8 mouse cellular contexts compared by ENCODE assay signal in the genomic region with DNA sequence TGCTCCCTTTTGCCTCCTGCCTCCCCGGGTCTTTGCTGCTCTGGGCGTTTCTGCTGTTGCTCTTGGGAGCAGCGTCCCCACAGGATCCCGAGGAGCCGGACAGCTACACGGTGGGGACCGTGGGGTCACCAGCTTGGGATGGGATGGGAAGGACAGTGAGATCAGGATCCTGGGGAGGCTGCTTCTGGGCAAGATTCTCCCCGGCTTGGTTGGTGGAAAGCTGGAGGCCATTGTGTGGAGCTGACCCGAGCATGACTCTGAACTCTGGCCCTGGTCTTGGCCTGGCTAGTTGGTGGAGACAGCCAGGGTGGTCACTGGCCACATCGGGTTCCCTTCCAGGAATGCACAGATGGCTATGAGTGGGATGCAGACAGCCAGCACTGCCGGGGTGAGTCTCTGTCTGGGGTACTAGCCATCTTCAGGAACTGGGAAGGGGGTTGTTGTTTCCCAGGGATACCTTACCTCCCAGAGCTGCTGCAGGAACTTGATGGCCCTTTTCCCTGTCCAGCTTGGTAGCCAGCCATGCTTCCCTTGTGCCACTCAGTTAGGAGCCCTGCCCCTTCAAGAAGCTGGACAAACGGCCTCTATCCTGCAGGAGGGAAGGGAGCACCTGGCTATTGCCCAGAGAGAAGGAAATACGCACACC. TPM values are rescaled to one million over a fixed set of nuclear protein-coding genes. Genes with fewer than 3 reads are reported as not detected.
DNase-seq lines count a peak whose midpoint lies in the region; ATAC-seq and TF ChIP-seq lines count a peak whose summit lies in the region.

No protein-coding gene starts in this region.

- no peak for TF ChIP-seq EP300 in ES-Bruce4 (IDR thresholded peaks at IDR 0.05; ENCODE audit: insufficient read depth, low read depth, low read length)
- TF ChIP-seq EP300 in stomach, postnatal 0 days (optimal IDR thresholded peaks at IDR 0.05) = no peak

- TF ChIP-seq POLR2A in ES-Bruce4 (IDR thresholded peaks at IDR 0.05; ENCODE audit: insufficient read depth, low read length) = no peak
- TF ChIP-seq POLR2A in limb, embryonic 14.5 days (IDR thresholded peaks at IDR 0.05; ENCODE audit: borderline replicate concordance, extremely low read depth, insufficient read depth, insufficient read length) = no peak

- no peak for ATAC-seq in forebrain, embryonic 12.5 days (ENCODE audit: low FRiP score)
- ATAC-seq in limb, embryonic 14.5 days (ENCODE audit: low FRiP score, low read depth) = no peak; the same call in 1 of the 2 replicates
- ATAC-seq in stomach, postnatal 0 days (ENCODE audit: low FRiP score, low TSS enrichment) = no peak

- no peak overlapping the region for H3K27ac ChIP-seq in ES-Bruce4 (ENCODE audit: insufficient read depth, low read length)
- H3K27ac ChIP-seq in forebrain, embryonic 12.5 days = 0 out of 2 replicates have a peak overlapping the region, but pooled peaks have one; percentile 66
- peak overlapping the region; percentile 90 for H3K27ac ChIP-seq in limb, embryonic 14.5 days (replicated peaks; ENCODE audit: low read depth, low read length)
- peak overlapping the region; percentile 82 for H3K27ac ChIP-seq in stomach, postnatal 0 days (replicated peaks)

- H3K9me3 ChIP-seq in ES-Bruce4 (replicated peaks; ENCODE audit: control insufficient read depth, insufficient read depth, low read length, poor library complexity, severe bottlenecking) = no peaks in the 10 kb centered on the region
- H3K9me3 ChIP-seq in forebrain, embryonic 12.5 days = no peaks in the 10 kb centered on the region
- no peaks in the 10 kb centered on the region for H3K9me3 ChIP-seq in limb, embryonic 14.5 days (ENCODE audit: control insufficient read depth, low read length)
- no peaks in the 10 kb centered on the region for H3K9me3 ChIP-seq in stomach, postnatal 0 days (ENCODE audit: control insufficient read depth, low read length)

- peak overlapping the region; percentile 58 for H3K4me3 ChIP-seq in ES-Bruce4 (ENCODE audit: low read depth, low read length)
- peak overlapping the region; percentile 65 for H3K4me3 ChIP-seq in forebrain, embryonic 12.5 days (replicated peaks)
- H3K4me3 ChIP-seq in limb, embryonic 14.5 days (replicated peaks; ENCODE audit: low read length) = peak overlapping the region; percentile 70
- H3K4me3 ChIP-seq in stomach, postnatal 0 days (ENCODE audit: low read depth, low read length) = peak overlapping the region; percentile 63

- peak overlapping the region; percentile 97 for H3K4me2 ChIP-seq in forebrain, embryonic 12.5 days
- peak overlapping the region; percentile 85 for H3K4me2 ChIP-seq in limb, embryonic 14.5 days (replicated peaks; ENCODE audit: low read depth, low read length, severe bottlenecking)
- H3K4me2 ChIP-seq in stomach, postnatal 0 days (replicated peaks; ENCODE audit: low read depth) = peak overlapping the region; percentile 91

- WGBS in forebrain, embryonic 12.5 days = 26% methylated on average over 13 of the region's 13 CpGs
- 8% methylated on average over 12 of the region's 13 CpGs for WGBS in limb, embryonic 14.5 days
- 22% methylated on average over 13 of the region's 13 CpGs for WGBS in stomach, postnatal 0 days

- peak overlapping the region; percentile 65 for H3K9ac ChIP-seq in ES-Bruce4 (ENCODE audit: low read depth, poor library complexity, severe bottlenecking)
- H3K9ac ChIP-seq in forebrain, embryonic 12.5 days = peak overlapping the region; percentile 82
- H3K9ac ChIP-seq in limb, embryonic 14.5 days (ENCODE audit: low read depth, low read length, severe bottlenecking) = peak overlapping the region; percentile 84
- H3K9ac ChIP-seq in stomach, postnatal 0 days (ENCODE audit: low read length) = peak overlapping the region; percentile 76

- H3K4me1 ChIP-seq in ES-Bruce4 (ENCODE audit: control insufficient read depth, insufficient read depth, low read length) = no peaks in the 10 kb centered on the region
- peaks cover 31% of the 10 kb centered on the region for H3K4me1 ChIP-seq in forebrain, embryonic 12.5 days
- H3K4me1 ChIP-seq in limb, embryonic 14.5 days (ENCODE audit: control insufficient read depth, insufficient read depth, low read length) = peaks cover 16% of the 10 kb centered on the region
- no peaks in the 10 kb centered on the region; the same call in 1 of the 2 replicates for H3K4me1 ChIP-seq in stomach, postnatal 0 days (replicated peaks; ENCODE audit: control insufficient read depth, insufficient read depth)

- TF ChIP-seq CTCF in ES-Bruce4 (IDR thresholded peaks at IDR 0.05; ENCODE audit: low read depth, low read length) = no peak
- TF ChIP-seq CTCF in stomach, postnatal 0 days (IDR thresholded peaks at IDR 0.05; ENCODE audit: low read depth) = no peak

- peak; percentile 95 for DNase-seq in heart, adult 11 months
- DNase-seq in heart, adult 9 months (ENCODE audit: low spot score in 2 of 2) = no peak
- DNase-seq in limb, embryonic 14.5 days (ENCODE audit: low spot score) = no peak
- no peak for DNase-seq in stomach, postnatal 0 days (ENCODE audit: low spot score)
- DNase-seq in thymus, postnatal 25 days = no peak
- DNase-seq in c-Kit-positive CD71-positive TER-119-positive erythroid progenitor cells, embryonic 14.5 days (ENCODE audit: low spot score) = no peak

- no peaks in the 10 kb centered on the region for H3K36me3 ChIP-seq in ES-Bruce4 (ENCODE audit: control insufficient read depth, insufficient read depth, low read length, poor library complexity, severe bottlenecking)
- no peaks in the 10 kb centered on the region; the same call in 1 of the 2 replicates for H3K36me3 ChIP-seq in forebrain, embryonic 12.5 days (replicated peaks)
- H3K36me3 ChIP-seq in limb, embryonic 14.5 days (ENCODE audit: control insufficient read depth, insufficient read depth, low read length) = peaks cover 34% of the 10 kb centered on the region
- H3K36me3 ChIP-seq in stomach, postnatal 0 days (ENCODE audit: control insufficient read depth, insufficient read depth, low read length) = 0 out of 2 replicates have a peak, but pooled peaks cover 2% of the 10 kb centered on the region

- H3K27me3 ChIP-seq in ES-Bruce4 (ENCODE audit: control insufficient read depth, insufficient read depth, low read length, poor library complexity, severe bottlenecking) = no peaks in the 10 kb centered on the region
- no peaks in the 10 kb centered on the region for H3K27me3 ChIP-seq in forebrain, embryonic 12.5 days
- H3K27me3 ChIP-seq in limb, embryonic 14.5 days (ENCODE audit: control insufficient read depth, insufficient read depth, low read length) = no peaks in the 10 kb centered on the region
- no peaks in the 10 kb centered on the region for H3K27me3 ChIP-seq in stomach, postnatal 0 days (ENCODE audit: control insufficient read depth, insufficient read depth, low read length)

RNA-seq across cellular contexts. Expression of a gene that starts 1.4 kb away (rescaled TPM):
- polyA plus RNA-seq in ES-Bruce4 (2011; ENCODE audit: insufficient read depth, insufficient read length, low read depth, missing spikeins) = 21.5 and 24.6 TPM in 2 replicates
- polyA plus RNA-seq in forebrain, embryonic 12.5 days (2016; fragmentation: Nextera tagmentation; extraction: Ambion mirVana) = 40.2 and 41.9 TPM in 2 replicates
- polyA plus RNA-seq in limb, embryonic 14.5 days (2012; rRNA removed) = 239 and 314 TPM in 2 replicates
- 193 and 202 TPM in 2 replicates for polyA plus RNA-seq in limb, embryonic 14.5 days (2014; fragmentation: Nextera tagmentation; extraction: Ambion mirVana)
- 59.7 and 67.0 TPM in 2 replicates for polyA plus RNA-seq in stomach, postnatal 0 days (2015; fragmentation: Nextera tagmentation; extraction: Ambion mirVana)

RNA-seq across cellular contexts. Expression of a gene that starts 6.9 kb away (rescaled TPM):
- 1.2 and 1.6 TPM in 2 replicates for polyA plus RNA-seq in ES-Bruce4 (2011; ENCODE audit: insufficient read depth, insufficient read length, low read depth, missing spikeins)
- 3.1 and 3.7 TPM in 2 replicates for polyA plus RNA-seq in forebrain, embryonic 12.5 days (2016; fragmentation: Nextera tagmentation; extraction: Ambion mirVana)
- 0.33 and 0.56 TPM in 2 replicates for polyA plus RNA-seq in limb, embryonic 14.5 days (2012; rRNA removed)
- 0.96 and 1.2 TPM in 2 replicates for polyA plus RNA-seq in limb, embryonic 14.5 days (2014; fragmentation: Nextera tagmentation; extraction: Ambion mirVana)
- polyA plus RNA-seq in stomach, postnatal 0 days (2015; fragmentation: Nextera tagmentation; extraction: Ambion mirVana) = 0.29 and 0.50 TPM in 2 replicates

RNA-seq across cellular contexts. Expression of a gene that starts 13.0 kb away (rescaled TPM):
- 14.4 and 19.6 TPM in 2 replicates for polyA plus RNA-seq in ES-Bruce4 (2011; ENCODE audit: insufficient read depth, insufficient read length, low read depth, missing spikeins)
- 40.6 and 42.7 TPM in 2 replicates for polyA plus RNA-seq in forebrain, embryonic 12.5 days (2016; fragmentation: Nextera tagmentation; extraction: Ambion mirVana)
- 40.8 and 53.5 TPM in 2 replicates for polyA plus RNA-seq in limb, embryonic 14.5 days (2012; rRNA removed)
- polyA plus RNA-seq in limb, embryonic 14.5 days (2014; fragmentation: Nextera tagmentation; extraction: Ambion mirVana) = 33.9 and 38.7 TPM in 2 replicates
- 18.4 and 18.5 TPM in 2 replicates for polyA plus RNA-seq in stomach, postnatal 0 days (2015; fragmentation: Nextera tagmentation; extraction: Ambion mirVana)

RNA-seq across cellular contexts. Expression of a gene that starts 14.8 kb away (rescaled TPM):
- polyA plus RNA-seq in ES-Bruce4 (2011; ENCODE audit: insufficient read depth, insufficient read length, low read depth, missing spikeins) = 37.7 and 47.6 TPM in 2 replicates
- polyA plus RNA-seq in forebrain, embryonic 12.5 days (2016; fragmentation: Nextera tagmentation; extraction: Ambion mirVana) = 122 and 128 TPM in 2 replicates
- 139 and 171 TPM in 2 replicates for polyA plus RNA-seq in limb, embryonic 14.5 days (2012; rRNA removed)
- 113 and 118 TPM in 2 replicates for polyA plus RNA-seq in limb, embryonic 14.5 days (2014; fragmentation: Nextera tagmentation; extraction: Ambion mirVana)
- polyA plus RNA-seq in stomach, postnatal 0 days (2015; fragmentation: Nextera tagmentation; extraction: Ambion mirVana) = 103 and 111 TPM in 2 replicates

RNA-seq across cellular contexts. Expression of a gene that starts 15.1 kb away (rescaled TPM):
- 878 and 879 TPM in 2 replicates for polyA plus RNA-seq in ES-Bruce4 (2011; ENCODE audit: insufficient read depth, insufficient read length, low read depth, missing spikeins)
- 3,168 and 3,195 TPM in 2 replicates for polyA plus RNA-seq in forebrain, embryonic 12.5 days (2016; fragmentation: Nextera tagmentation; extraction: Ambion mirVana)
- polyA plus RNA-seq in limb, embryonic 14.5 days (2012; rRNA removed) = 913 and 966 TPM in 2 replicates
- polyA plus RNA-seq in limb, embryonic 14.5 days (2014; fragmentation: Nextera tagmentation; extraction: Ambion mirVana) = 2,572 and 2,655 TPM in 2 replicates
- 1,281 and 1,389 TPM in 2 replicates for polyA plus RNA-seq in stomach, postnatal 0 days (2015; fragmentation: Nextera tagmentation; extraction: Ambion mirVana)
